Mouse (Mus musculus) frontal cortex, postnatal 25 days (tissue): ENCODE measurements around the gene Dll4.

Experiments
- DNase-seq, 2 experiments: peaks; one replicate each; pipeline ENCODE4 v3.0.0; 2022; ENCODE audit warnings: low spot score in 2 of 2

Dll4 gene

DNA sequence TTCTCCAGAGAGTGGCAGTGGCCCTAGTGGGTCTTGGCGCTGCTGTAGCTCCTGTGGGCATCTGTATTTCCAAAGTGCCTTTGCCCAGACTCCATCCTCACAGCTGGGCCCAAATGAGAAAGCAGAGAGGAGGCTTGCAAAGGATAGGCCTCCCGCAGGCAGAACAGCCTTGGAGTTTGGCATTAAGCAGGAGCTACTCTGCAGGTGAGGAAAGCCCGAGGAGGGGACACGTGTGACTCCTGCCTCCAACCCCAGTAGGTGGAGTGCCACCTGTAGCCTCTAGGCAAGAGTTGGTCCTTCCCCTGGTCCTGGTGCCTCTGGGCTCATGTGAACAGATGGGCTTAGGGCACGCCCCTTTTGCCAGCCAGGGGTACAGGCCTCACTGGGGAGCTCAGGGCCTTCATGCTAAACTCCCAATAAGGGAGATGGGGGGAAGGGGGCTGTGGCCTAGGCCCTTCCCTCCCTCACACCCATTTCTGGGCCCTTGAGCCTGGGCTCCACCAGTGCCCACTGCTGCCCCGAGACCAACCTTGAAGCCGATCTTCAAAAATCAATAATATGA lies 9.5 kb downstream of the Dll4 start:
- DNase-seq, result no peak

DNA sequence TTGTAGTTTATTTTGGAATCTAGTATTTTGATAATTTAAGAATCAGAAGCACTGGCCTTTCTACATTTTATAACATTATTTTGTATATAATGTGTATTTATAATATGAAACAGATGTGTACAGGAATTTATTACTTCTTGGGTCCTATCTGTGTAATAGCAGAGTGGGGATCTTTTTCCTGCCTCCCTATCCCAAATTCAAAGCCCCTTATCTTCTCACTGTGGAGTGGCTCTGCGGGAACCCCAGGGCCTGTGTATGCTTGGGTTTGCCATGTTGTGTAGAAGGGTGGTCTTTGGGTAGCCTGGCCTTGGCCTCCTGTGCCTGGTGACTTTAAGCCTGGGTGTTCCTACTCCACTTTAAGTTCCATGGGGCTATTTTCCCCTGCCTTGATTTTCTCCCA lies 10.0 kb downstream of the Dll4 start:
- DNase-seq, result no peak

DNA sequence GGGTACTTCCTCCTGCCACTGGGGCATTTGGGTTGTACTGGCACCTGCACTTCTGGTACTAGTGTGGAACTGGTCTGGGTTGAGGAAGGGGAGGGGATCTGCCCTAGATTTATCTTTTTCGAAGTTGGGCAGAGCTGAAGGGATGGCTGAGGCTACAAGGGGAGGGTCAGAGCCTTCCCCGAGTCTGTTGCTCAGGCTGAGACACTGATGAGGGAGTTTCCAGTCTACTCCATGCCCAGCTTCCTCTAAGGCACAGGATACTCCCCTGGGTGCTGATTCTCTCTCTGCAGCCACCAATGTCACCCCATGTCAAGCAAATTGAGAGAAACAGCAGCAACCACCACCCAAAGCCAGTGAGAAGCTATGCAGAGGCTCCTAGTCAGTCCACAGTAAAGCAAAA lies 10.4 kb downstream of the Dll4 start:
- DNase-seq, result no peak

DNA sequence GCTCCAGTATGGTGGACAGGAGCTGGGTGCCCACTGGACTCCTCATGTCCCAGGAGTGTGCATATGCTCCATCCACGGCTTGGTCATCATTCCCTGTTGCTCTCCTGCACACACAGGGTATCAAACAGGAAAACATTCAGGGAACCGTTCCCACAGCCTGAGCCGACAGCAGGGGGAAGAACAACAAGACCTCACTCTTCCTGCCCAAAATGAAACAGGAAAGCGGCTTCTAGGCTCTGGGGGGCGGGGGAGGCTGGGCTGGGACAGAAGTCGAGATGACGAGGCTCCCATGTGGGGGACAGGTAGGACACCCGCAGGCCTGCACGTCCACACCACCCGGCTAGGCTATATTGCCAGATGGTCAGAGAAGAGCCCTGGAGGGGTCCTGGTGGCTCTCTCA lies 10.9 kb downstream of the Dll4 start:
- no peak for DNase-seq

DNA sequence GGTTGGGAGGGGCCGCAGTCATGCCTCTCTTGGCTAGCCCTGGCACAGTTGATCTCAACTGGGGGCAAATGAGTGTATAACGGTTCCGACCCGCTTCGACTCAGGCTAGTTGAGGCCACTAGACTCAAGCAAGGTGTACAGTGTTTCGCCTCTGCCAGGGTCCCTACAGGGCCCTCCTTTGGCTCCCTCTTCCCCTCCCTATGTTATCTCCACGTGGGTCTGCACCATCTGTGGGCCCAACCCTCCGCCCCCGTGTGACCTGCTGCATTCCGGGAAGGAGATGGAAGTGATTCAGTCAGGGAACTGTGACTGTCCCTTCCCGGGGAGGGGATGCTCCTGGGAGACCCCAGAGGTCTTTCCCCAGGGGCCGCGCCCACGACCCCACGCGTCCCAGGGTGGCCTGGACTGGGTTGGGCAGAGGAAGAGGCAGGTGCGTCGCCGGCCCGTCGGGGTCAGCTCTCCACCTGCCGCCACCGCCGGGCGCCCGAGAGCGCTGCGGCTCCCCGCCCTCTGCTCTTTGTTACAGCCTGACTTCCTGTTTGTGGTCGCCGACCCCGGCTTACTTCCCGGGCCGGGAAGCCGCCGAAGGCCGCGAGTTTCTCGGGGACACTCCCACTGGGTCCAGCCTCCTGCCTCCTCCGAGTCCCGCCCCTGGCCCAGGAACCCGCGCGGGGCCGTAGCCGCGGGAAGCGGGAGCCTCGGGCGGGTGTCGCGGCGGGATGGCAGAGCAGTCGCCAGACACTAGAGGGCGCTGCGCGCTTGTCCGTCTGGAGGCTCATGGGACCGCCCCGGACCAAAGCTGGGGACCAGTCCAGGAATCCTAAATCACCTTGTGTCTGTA lies 12.1 kb downstream of the Dll4 start:
- DNase-seq, result peak; percentile 71 to 75

DNA sequence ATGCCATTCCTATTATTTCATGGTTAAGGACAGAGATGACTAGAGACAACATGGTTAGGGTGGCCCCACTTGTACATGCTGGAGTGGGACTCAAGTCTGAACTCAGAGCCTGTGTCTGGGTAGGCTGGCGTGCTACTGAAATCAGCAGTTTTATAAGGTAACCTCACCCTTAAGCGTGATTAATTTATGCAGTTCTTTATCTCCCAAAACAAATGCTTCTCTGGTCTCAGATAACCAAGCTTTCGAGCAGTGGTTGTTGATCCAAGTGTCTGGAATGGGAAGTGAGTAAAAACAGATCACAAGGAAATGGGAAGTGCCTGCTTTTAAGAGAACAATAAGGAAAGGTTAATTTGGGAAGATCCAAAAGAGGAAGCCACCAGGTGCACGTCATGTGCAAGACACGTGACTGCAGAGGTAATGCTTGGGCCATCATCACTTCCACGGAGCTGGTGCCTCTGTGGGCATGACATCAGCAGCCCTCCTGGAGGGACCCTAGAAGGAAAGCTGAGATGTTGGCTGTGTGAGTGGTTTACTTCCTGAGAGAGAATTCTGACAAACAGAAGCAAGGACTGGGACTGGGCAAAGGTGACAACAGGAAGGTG lies 19.1 kb downstream of the Dll4 start:
- no peak for DNase-seq

DNA sequence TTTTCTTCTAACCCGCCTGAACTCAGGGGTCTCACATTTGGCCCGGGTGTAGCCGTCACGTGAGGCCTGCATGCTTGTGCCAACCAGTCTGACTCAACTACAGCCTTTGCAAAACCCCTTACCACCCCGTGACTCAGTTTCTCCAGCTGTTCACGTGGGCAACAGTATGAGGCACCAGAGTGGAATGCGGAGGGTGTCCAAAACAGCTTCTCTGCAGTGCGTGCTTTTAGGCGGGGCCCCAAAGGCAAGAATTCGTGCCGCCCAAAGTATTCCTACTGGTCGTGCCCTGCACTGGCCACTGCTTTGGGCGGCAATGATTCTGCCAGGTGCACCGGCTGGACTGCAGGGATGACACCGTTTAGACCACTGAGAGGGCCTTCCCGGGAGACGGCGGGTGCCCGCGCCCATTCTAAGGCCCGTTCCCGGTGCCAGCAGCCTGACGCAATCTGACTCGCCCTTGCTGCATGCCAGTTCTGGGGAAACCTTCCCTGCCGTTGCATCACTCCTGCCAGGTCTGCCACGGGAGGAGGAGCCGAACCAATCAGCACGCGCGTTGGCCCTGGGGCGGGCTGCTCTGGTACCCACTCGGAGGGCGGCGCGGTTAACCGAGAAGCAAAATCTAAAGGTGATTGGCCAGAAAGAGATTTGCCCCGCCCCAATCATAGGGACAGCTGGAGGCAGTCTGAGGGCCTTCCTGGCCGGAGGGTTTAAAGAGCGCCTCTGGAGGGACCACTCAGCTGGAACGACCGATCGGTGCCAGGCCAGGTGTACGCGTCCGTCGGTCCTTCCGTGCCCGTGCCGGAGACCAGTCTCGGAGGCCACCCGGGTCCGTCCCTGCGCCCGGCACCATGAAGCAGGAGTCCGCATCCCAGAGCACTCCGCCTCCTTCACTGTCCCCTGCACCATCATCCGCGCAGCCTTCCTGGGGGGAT lies 25.2 kb downstream of the Dll4 start, which contains the start of gene Chac1:
Gene Chac1, plus strand, starts transcription at position 675 of the 932 bp plus-strand sequence.
- DNase-seq, result peak; percentile 89

DNA sequence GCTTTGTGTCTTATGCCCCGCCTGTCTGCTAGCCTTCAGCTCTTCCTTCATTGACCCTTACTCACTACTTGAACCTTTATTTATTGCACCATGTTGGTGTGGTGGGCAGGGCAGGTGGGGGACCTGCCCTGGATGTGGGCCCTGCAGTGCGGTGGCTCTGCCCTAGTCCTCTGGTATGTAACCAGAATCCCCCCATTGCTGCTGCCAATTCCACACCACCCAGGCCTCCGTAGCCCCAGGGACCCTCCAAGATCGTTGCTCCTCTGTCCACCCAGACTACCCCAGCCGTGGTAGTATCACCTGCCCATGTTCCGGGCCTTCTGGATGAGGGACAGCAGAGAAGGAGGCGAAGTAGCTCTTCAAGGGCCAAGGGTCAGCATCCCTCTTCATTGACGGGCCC lies 28.1 kb downstream of the Dll4 start:
- no peak for DNase-seq

DNA sequence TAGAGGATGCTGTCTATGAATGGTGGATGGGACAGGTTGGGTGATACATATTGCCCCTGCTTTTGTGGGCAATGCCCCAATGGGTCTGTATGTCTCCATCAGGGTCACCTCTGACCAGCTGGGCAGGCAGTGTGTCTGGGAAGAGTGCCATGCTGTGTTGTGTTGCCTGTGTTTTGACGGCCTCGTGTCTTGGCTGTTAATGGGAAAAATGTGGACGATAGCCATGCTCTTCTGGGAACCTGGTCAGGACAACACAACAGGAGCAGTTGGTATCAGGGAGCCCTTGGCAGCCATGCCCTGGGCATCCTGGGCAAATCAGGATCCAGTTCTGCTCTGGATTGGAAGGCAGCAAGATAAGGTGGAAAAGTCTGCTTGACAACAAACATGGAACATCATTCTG lies 29.5 kb downstream of the Dll4 start:
- no peak for DNase-seq

DNA sequence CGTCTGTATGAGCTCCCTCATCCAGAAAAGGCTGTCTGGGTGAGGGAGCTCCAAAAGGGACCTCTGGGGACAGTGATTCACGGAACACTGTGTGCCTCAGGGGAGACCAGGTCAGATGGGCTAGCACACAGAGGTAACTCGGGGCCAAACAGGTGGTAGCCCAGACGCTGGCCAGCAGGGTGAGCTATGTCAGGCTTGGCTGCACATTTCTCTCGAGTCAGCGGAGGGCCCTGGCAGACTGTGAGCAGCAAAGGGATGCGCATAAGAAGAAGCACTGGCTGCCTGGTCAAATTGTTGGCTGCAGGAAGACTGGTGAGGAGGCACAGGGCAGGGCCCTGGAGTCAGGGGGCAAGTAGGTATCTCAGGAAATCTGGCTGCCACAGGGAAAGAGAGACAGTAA lies 30.1 kb downstream of the Dll4 start:
- DNase-seq, result no peak

DNA sequence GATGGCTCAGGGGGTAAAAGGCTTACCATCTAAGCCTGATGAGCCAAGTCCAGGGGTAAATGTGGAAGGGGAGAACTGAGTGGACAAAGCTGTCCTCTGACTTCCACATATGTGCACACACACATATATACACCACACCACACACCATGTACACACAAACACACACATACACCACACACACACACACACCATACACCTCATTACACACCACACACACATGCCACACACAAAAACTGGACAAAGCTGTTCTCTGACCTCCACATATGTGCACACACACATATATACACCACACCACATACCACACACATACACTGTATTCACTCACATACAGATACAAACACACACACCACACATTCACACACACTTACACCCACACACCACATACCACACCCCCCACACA lies 30.7 kb downstream of the Dll4 start:
- no peak for DNase-seq

DNA sequence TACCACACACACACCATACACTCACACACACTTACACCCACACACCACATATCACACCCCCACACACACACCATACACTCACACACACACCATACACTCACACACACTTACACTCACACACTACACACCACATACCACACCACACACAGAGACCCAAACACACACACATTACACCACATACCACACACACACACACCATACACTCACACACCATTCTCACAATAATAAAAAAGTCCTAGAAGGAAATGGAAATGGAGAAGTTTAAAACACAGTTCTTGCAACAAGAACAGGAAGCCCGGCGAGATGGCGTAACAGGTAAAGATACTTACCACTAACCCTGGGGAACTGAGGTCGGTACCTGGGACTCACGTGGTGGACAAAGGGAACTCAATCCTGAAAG lies 31.2 kb downstream of the Dll4 start:
- DNase-seq, result no peak

DNA sequence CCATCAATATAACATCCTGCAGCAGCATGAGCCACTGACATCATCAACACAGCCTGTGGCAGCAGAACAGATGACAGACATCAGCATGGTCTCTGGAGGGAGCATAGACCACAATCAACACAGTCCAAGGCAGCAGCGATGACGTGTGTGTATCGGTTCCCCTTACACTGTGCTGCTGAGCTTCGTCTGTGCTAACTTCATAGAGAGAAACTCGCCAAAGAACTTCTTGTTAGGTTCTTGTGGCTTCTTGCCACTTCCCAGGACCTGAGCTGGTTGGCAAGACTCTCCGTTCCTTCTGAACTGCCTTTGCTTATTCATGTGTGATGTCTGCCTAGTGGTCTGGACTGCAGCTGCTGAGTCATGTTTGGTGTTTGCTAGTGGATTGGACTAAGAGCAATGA lies 32.7 kb downstream of the Dll4 start:
- no peak for DNase-seq

DNA sequence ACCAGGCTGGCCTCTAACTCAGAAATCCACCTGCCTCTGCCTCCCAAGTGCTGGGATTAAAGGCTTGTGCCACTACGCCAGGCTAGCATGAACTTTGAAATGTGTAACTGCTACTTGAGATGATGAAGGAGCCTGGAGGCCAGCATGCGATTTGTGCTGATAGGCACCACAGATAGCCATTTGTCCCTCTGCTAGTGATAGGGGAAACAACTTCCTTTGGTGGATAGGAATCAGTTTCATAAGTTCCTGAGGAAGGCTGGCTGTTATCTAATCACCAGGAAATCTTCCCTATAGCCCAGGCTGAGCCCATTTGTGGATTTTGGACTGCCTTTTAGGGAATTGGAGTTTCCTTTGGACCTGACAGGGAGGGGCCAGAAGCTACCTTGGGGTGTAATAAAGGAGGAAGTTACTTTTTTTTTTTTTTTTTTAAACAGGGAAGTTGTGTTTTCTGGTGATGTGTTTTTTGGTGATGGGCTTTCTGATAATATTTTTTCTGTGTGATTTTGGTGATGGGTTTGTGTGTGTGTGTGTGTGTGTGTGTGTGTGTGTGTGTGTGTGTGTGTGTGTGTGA lies 34.2 kb downstream of the Dll4 start:
- no peak for DNase-seq

DNA sequence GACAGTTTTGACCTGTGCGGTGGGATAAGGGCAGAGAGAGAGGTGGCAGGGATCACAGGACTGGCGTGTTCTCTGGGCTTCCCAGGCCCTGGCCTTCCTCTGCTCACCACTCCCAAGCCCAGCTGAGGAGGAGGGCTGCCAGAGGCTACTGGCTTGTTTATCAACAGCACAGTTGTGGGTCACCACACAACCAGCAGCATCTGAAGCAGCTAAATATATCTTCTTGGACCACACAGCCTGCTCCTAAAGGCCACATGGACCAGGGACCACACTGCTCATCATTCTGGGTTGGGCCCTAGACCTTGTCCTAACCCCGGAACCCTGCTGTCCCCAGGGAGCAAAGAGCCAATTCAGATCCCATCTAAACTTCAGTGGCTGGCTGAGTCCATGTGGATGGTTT lies 39.4 kb downstream of the Dll4 start:
- DNase-seq, result no peak

DNA sequence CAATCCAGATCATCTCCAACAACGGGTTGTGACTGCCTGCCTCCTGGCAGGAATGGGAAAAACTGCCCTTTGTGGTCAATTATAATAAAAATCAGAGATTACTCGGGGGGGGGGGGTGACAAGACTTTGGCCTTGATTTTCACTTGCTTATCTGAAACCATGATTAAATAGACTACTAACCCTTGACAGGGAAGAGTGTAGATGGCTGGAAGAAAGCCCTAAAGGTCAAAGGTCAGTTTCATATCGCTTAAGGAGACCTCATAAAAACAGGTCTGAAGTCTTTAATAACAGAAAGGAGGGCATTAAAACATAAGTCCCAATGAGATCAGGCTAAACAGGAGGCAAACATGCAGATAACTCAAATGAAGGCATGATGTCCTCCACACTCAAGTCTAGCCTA lies 41.8 kb downstream of the Dll4 start:
- no peak for DNase-seq

DNA sequence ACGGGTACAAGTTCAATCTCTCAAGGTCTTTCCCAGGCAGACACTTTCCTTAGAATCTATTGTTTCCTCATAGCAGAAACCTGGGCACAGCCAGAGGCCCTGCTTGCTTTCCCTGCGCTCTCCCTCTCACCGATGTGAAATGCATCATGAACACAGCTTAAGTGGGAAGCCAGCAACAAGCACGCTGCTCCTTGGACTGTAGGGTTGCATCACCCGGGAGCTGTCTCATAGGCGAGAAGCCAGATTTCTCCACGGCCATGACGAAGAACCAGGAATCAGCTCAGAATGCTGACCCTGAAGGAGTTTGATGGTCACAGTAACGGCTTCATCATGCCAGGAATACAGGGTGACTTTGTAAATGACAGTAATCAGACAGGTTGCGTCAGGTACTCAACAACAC lies 44.5 kb downstream of the Dll4 start:
- no peak for DNase-seq

DNA sequence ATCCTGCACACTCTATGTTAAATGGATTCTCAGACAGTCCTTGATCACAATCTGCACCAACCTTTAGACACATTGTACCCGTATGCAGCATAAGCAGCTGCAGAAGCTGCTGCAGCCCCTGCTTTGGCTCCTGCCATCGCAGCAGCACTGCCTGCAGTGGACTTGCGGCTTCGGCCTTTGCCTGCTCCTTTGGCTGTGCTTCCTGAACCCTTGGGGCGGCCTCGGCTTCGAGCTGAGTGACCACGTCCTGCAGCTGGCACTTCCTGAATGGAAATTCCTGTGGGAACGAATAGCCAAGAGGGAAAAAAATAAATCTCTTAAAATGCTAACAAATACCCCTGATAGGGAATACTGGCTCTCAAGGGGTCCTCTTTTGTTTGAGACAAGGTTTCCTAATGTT lies 51.7 kb downstream of the Dll4 start:
- no peak for DNase-seq

DNA sequence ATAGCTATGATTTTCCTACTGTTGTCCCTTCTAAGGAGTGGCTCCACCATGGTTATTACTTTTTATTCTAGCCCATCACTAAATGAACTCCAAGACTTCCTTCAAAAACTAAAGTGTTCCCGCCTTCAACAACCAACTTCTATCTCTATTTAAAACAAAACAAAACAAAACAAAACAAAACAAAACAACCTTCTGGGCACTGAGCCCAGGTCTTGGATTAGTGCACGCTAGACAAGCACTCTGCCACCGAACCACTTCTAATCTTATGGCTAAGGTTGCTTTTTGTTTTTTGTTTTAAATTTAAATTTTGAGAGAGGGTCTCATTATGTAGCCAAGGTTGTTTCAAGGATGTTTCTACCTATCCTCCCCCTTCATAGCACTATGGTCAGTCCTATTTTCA lies 52.2 kb downstream of the Dll4 start:
- DNase-seq, result no peak

DNA sequence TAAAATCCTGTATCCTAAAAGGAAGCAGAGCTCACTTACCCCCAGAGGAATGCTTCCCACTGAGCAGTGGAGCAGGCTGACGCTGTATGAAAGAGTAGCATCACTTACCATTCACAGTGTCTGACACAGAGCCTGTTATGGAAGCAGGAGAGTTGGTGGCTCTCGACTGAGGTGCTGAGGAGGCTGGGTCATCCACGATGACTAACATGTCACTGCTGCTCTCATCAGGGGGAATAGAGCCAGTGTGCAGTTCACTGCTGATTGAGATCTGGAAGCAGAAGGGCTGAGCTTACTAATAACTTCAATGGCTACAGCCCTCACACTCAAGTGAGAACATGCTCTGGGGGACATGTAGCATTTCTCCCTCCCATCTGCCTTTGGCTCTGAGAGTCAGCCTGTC lies 53.9 kb downstream of the Dll4 start:
- no peak for DNase-seq
